Mouse (Mus musculus): ENCODE data around the gene Brsk2. TPM values are rescaled to one million over a fixed set of nuclear protein-coding genes. Genes with fewer than 3 reads are reported as not detected.

Brsk2 gene
- polyA plus RNA-seq, 1 experiment: not detected

GRCm38 (mm10) chr7:141953616-141954015 lies 4.1 kb downstream of the Brsk2 start:
- TF ChIP-seq FLI1 (IDR thresholded peaks at IDR 0.05; ENCODE audit: low read length) (no peak), GATA1 (IDR thresholded peaks at IDR 0.05; ENCODE audit: borderline replicate concordance, low read length) (no peak)
- Histone ChIP-seq H3K9me3 (peaks cover 20% of the 10 kb centered on the region), H3K36me3 (replicated peaks; ENCODE audit: low read length) (no peaks in the 10 kb centered on the region), H3K27me3 (replicated peaks) (peaks cover 97% of the 10 kb centered on the region), H3K4me1 (peaks cover 18% of the 10 kb centered on the region), H3K4me3 (replicated peaks) (no peak overlapping the region)

GRCm38 (mm10) chr7:141955565-141956173 lies 6.1 kb downstream of the Brsk2 start:
- Histone ChIP-seq H3K9me3 (peaks cover 20% of the 10 kb centered on the region), H3K4me1 (no peaks in the 10 kb centered on the region; the same call in 1 of the 2 replicates), H3K36me3 (replicated peaks; ENCODE audit: low read length) (no peaks in the 10 kb centered on the region), H3K27me3 (replicated peaks) (peaks cover 96% of the 10 kb centered on the region), H3K4me3 (replicated peaks) (no peak overlapping the region)
- TF ChIP-seq FLI1 (IDR thresholded peaks at IDR 0.05; ENCODE audit: low read length) (no peak), GATA1 (IDR thresholded peaks at IDR 0.05; ENCODE audit: borderline replicate concordance, low read length) (no peak)

- Histone ChIP-seq H3K4me3 (replicated peaks) (no peak overlapping the region), H3K9me3 (peaks cover 20% of the 10 kb centered on the region), H3K27me3 (replicated peaks) (peaks cover 96% of the 10 kb centered on the region), H3K4me1 (no peaks in the 10 kb centered on the region), H3K36me3 (replicated peaks; ENCODE audit: low read length) (no peaks in the 10 kb centered on the region)
- no peak for TF ChIP-seq FLI1 (IDR thresholded peaks at IDR 0.05; ENCODE audit: low read length)
- TF ChIP-seq GATA1 (IDR thresholded peaks at IDR 0.05; ENCODE audit: borderline replicate concordance, low read length): no peak
These were observed 6.6 kb downstream of the Brsk2 start for GRCm38 (mm10) chr7:141956174-141956566.

GRCm38 (mm10) chr7:141957524-141958051 lies 8.0 kb downstream of the Brsk2 start:
- H3K27me3 ChIP-seq (replicated peaks): peaks cover 96% of the 10 kb centered on the region
- H3K4me1 ChIP-seq: no peaks in the 10 kb centered on the region
- TF ChIP-seq GATA1 (IDR thresholded peaks at IDR 0.05; ENCODE audit: borderline replicate concordance, low read length) (no peak), FLI1 (IDR thresholded peaks at IDR 0.05; ENCODE audit: low read length) (no peak)
- no peaks in the 10 kb centered on the region for H3K36me3 ChIP-seq (replicated peaks; ENCODE audit: low read length)
- no peak overlapping the region for H3K4me3 ChIP-seq (replicated peaks)
- H3K9me3 ChIP-seq: peaks cover 8% of the 10 kb centered on the region

GRCm38 (mm10) chr7:141958211-141958610 lies 8.7 kb downstream of the Brsk2 start:
- H3K9me3 ChIP-seq: peaks cover 2% of the 10 kb centered on the region; the same call in 1 of the 2 replicates

GRCm38 (mm10) chr7:141959133-141959532 lies 9.6 kb downstream of the Brsk2 start:
- Histone ChIP-seq H3K4me1 (no peaks in the 10 kb centered on the region), H3K27me3 (replicated peaks) (peaks cover 92% of the 10 kb centered on the region), H3K9me3 (no peaks in the 10 kb centered on the region), H3K36me3 (replicated peaks; ENCODE audit: low read length) (no peaks in the 10 kb centered on the region), H3K4me3 (replicated peaks) (no peak overlapping the region)
- no peak for TF ChIP-seq FLI1 (IDR thresholded peaks at IDR 0.05; ENCODE audit: low read length)
- TF ChIP-seq GATA1 (IDR thresholded peaks at IDR 0.05; ENCODE audit: borderline replicate concordance, low read length): no peak

More at GRCm38 (mm10) chr7:141958211-141958610, 8.7 kb downstream of the Brsk2 start:
- TF ChIP-seq FLI1 (IDR thresholded peaks at IDR 0.05; ENCODE audit: low read length) (no peak), GATA1 (IDR thresholded peaks at IDR 0.05; ENCODE audit: borderline replicate concordance, low read length) (no peak)
- Histone ChIP-seq H3K4me1 (no peaks in the 10 kb centered on the region), H3K36me3 (replicated peaks; ENCODE audit: low read length) (no peaks in the 10 kb centered on the region), H3K4me3 (replicated peaks) (no peak overlapping the region), H3K27me3 (replicated peaks) (peaks cover 94% of the 10 kb centered on the region)

GRCm38 (mm10) chr7:141960926-141961325 lies 11.4 kb downstream of the Brsk2 start:
- Histone ChIP-seq H3K27me3 (replicated peaks) (peaks cover 92% of the 10 kb centered on the region), H3K4me3 (replicated peaks) (no peak overlapping the region), H3K9me3 (no peaks in the 10 kb centered on the region), H3K4me1 (no peaks in the 10 kb centered on the region), H3K36me3 (replicated peaks; ENCODE audit: low read length) (no peaks in the 10 kb centered on the region)
- TF ChIP-seq FLI1 (IDR thresholded peaks at IDR 0.05; ENCODE audit: low read length): no peak
- TF ChIP-seq GATA1 (IDR thresholded peaks at IDR 0.05; ENCODE audit: borderline replicate concordance, low read length): no peak

GRCm38 (mm10) chr7:141961491-141961890 lies 11.9 kb downstream of the Brsk2 start:
- no peaks in the 10 kb centered on the region for H3K9me3 ChIP-seq
- H3K4me3 ChIP-seq (replicated peaks): no peak overlapping the region
- H3K27me3 ChIP-seq (replicated peaks): peaks cover 92% of the 10 kb centered on the region
- H3K4me1 ChIP-seq: no peaks in the 10 kb centered on the region
- H3K36me3 ChIP-seq (replicated peaks; ENCODE audit: low read length): no peaks in the 10 kb centered on the region
- TF ChIP-seq FLI1 (IDR thresholded peaks at IDR 0.05; ENCODE audit: low read length) (no peak), GATA1 (IDR thresholded peaks at IDR 0.05; ENCODE audit: borderline replicate concordance, low read length) (no peak)

- no peaks in the 10 kb centered on the region for H3K36me3 ChIP-seq (replicated peaks; ENCODE audit: low read length)
- TF ChIP-seq GATA1 (IDR thresholded peaks at IDR 0.05; ENCODE audit: borderline replicate concordance, low read length): no peak
- TF ChIP-seq FLI1 (IDR thresholded peaks at IDR 0.05; ENCODE audit: low read length): no peak
- peaks cover 92% of the 10 kb centered on the region for H3K27me3 ChIP-seq (replicated peaks)
- no peaks in the 10 kb centered on the region for H3K4me1 ChIP-seq
- no peak overlapping the region for H3K4me3 ChIP-seq (replicated peaks)
- no peaks in the 10 kb centered on the region for H3K9me3 ChIP-seq
These were observed 13.0 kb downstream of the Brsk2 start for GRCm38 (mm10) chr7:141962521-141962920.

GRCm38 (mm10) chr7:141966281-141966680 lies 16.7 kb downstream of the Brsk2 start:
- Histone ChIP-seq H3K4me3 (replicated peaks) (no peak overlapping the region), H3K27me3 (replicated peaks) (peaks cover 90% of the 10 kb centered on the region), H3K9me3 (no peaks in the 10 kb centered on the region), H3K4me1 (no peaks in the 10 kb centered on the region), H3K36me3 (replicated peaks; ENCODE audit: low read length) (no peaks in the 10 kb centered on the region)
- no peak for TF ChIP-seq FLI1 (IDR thresholded peaks at IDR 0.05; ENCODE audit: low read length)
- TF ChIP-seq GATA1 (IDR thresholded peaks at IDR 0.05; ENCODE audit: borderline replicate concordance, low read length): no peak
